Mouse (Mus musculus) heart, postnatal 4 days (tissue): ENCODE results near the gene Samd11. TPM values are rescaled to one million over a fixed set of nuclear protein-coding genes. Genes with fewer than 3 reads are reported as not detected.

ENCODE experiments used
- DNase-seq: peaks from one replicate; pipeline ENCODE4 v3.0.0; 2021
- microRNA-seq, 2 experiments: library from miRNA; unstranded; fragments of <30 nt; microRNA quantifications; one replicate each; pipeline ENCODE4 v1.2.0; 2021 to 2022
- total RNA-seq, 2 experiments: library from RNA; stranded (reverse); gene quantifications; 2 replicates each; pipeline ENCODE4 v1.2.3; 2021

The Samd11 gene
- total RNA-seq, 2 experiments from 2014 or later: 0.16 to 0.29 TPM

DNA sequence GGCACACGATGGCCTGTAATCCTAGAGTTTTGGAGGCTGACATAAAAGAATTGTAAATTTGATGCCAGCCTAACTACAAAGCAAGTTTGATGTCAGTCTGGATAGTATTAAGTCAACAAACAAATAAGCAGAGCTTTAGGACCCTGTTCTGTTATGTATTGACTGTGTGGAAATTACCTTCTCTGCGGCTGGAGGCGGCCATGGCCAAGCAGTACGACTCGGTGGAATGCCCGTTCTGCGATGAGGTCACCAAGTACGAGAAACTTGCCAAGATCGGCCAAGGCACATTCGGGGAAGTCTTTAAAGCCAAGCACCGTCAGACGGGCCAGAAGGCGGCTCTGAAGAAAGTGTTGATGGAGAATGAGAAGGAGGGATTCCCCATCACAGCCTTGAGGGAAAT is 42.3 kb downstream of the Samd11 start:
- no peak for DNase-seq

- DNase-seq: no peak
These were observed 45.4 kb downstream of the Samd11 start for GRCm38 (mm10) chr4:156209963-156210635.

DNA sequence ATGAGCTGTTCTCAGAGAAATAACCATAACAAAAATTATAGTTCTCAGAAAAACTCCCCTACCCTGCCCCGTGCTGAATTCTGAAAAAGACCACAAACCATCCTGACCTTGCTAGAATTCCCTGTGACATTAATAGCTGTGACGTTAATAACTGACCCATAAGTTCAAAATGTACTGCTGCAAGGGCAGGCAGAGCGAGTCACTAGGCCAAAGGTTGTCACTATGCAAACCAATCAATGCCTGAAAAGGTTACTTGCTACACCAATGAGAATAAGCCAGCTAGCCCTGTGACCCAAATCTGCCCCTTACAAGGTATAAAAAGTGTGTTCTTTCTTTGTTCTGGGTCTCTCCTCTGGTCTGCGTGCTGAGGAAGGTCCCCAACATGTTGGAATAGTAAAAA is 46.6 kb downstream of the Samd11 start:
- no peak for DNase-seq

- DNase-seq: peak; percentile 52
These were observed 51.9 kb downstream of the Samd11 start for GRCm38 (mm10) chr4:156203413-156204131.

GRCm38 (mm10) chr4:156203001-156203412 is 52.5 kb downstream of the Samd11 start, which contains the start of gene AW011738:
Gene AW011738 (plus strand): TSS chr4:156203304.
- DNase-seq: peak; percentile 82

DNA sequence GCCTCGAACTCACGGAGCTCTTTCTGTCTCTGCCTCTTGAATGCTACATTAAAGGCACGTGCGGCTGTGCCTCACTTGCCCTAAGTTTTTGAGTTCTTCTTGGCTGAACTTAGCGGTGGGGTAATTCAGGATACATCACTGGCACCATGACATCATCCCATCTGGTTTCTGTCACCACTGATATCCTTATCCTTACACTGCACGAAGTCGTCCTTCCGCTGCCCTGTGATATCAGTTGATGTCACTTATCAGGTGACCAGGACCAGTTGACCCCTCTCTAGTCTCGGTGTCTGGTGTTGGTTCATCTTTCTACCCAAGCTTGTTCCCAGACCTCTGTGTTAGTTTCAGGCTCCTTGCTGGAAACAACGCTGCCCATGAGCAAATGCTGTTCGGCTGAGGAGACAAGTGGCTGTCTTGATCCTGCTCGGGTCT is 53.0 kb downstream of the Samd11 start:
- DNase-seq: peak; percentile 37

GRCm38 (mm10) chr4:156200623-156201475 is 54.6 kb downstream of the Samd11 start, which contains the start of gene Isg15:
Gene Isg15 (minus strand): TSS chr4:156200818.
- DNase-seq: no peak

DNA sequence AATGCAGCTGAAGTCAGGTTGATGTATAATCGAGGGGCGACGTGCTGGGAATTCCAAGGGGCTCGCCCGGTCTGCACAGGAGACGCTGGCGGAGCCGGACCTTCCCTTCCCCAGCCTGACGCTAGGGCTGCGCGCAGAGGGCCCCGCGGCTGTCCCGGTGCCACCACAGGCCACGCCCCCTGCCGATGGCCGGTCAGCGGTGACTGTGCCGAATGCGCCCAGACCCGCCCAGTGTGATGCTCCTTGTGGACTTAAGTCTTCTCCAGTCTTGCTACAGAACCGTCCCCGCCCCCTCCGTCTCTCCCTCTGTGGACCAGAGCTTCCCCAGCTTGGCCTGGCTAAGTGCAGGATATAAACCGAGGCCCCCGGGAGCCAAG is 57.6 kb downstream of the Samd11 start:
- DNase-seq: peak; percentile 96

GRCm38 (mm10) chr4:156197131-156197828 is 58.2 kb downstream of the Samd11 start, which contains the start of gene Agrn:
Gene Agrn (minus strand): TSS chr4:156197488.
- peak; percentile 80 for DNase-seq

Small RNAs within 50 kb of the gene (microRNA-seq; reads per million reads assigned to microRNA genes)
- 3.5 to 4.5 reads per million in 2 experiments for gene Mir7658

Other genes with a start within 250 kb of the Samd11 start
- gene Tnfrsf4, start 241.8 kb downstream of the Samd11 start, total RNA-seq: under 1 TPM; 0.34 to 0.62 TPM
- under 1 TPM in 1 of 2 experiments, not detected in 1; 0.29 TPM for gene Tnfrsf18, start 229.5 kb downstream of the Samd11 start, total RNA-seq
- gene Ttll10, start 196.2 kb downstream of the Samd11 start, total RNA-seq: under 1 TPM; 0.16 to 0.55 TPM
- gene 9430015G10Rik, start 145.7 kb downstream of the Samd11 start, total RNA-seq: 1 to 10 TPM; 7.3 to 9.4 TPM
- gene Rnf223, start 125.1 kb downstream of the Samd11 start, total RNA-seq: under 1 TPM in 1 of 2 experiments, not detected in 1; 0.25 TPM
- gene Agrn, start 58.2 kb downstream of the Samd11 start, total RNA-seq: 100 to 1,000 TPM; 112 TPM
- gene Isg15, start 54.8 kb downstream of the Samd11 start, total RNA-seq: 1 to 10 TPM; 1.3 to 1.4 TPM
- 1 to 10 TPM; 7.6 to 7.7 TPM for gene AW011738, start 52.4 kb downstream of the Samd11 start, total RNA-seq
- gene Perm1, start 39.8 kb downstream of the Samd11 start, total RNA-seq: 100 to 1,000 TPM in 1 of 2 experiments, 10 to 100 TPM in 1; 91.2 to 106 TPM
- gene Plekhn1, start 20.8 kb downstream of the Samd11 start, total RNA-seq: 10 to 100 TPM in 1 of 2 experiments, 1 to 10 TPM in 1; 9.1 to 10.2 TPM
- gene Noc2l, start 19.6 kb downstream of the Samd11 start, total RNA-seq: 10 to 100 TPM; 25.2 to 25.4 TPM
- gene Vmn2r-ps159, start 75.4 kb upstream of the Samd11 start, total RNA-seq: not detected